Mouse (Mus musculus): Measurements from ENCODE around the gene Ttc9c. TPM values are rescaled to one million over a fixed set of nuclear protein-coding genes. Genes with fewer than 3 reads are reported as not detected.
"Not testable (repeated sequence)": the region's sequence is repeated elsewhere in the genome, so short reads cannot be mapped to it uniquely, and the experiment has no call there.

Gene Ttc9c
- total RNA-seq (2021) = 10 to 100 TPM; 25.7 to 30.7 TPM
- long read RNA-seq, experiment 1, partial matches to known transcripts = 1 of 17 reads
- long read RNA-seq, experiment 1, other reads (novel, unspliced or antisense) = 8 of 17 reads
- long read RNA-seq, experiment 2, transcript Ttc9c-201 (3 exons, 1,585 nt) = major isoform, 7 of 15 reads
- long read RNA-seq, experiment 2, partial matches to known transcripts = 1 of 15 reads
- long read RNA-seq, experiment 2, other reads (novel, unspliced or antisense) = 6 of 15 reads

DNA sequence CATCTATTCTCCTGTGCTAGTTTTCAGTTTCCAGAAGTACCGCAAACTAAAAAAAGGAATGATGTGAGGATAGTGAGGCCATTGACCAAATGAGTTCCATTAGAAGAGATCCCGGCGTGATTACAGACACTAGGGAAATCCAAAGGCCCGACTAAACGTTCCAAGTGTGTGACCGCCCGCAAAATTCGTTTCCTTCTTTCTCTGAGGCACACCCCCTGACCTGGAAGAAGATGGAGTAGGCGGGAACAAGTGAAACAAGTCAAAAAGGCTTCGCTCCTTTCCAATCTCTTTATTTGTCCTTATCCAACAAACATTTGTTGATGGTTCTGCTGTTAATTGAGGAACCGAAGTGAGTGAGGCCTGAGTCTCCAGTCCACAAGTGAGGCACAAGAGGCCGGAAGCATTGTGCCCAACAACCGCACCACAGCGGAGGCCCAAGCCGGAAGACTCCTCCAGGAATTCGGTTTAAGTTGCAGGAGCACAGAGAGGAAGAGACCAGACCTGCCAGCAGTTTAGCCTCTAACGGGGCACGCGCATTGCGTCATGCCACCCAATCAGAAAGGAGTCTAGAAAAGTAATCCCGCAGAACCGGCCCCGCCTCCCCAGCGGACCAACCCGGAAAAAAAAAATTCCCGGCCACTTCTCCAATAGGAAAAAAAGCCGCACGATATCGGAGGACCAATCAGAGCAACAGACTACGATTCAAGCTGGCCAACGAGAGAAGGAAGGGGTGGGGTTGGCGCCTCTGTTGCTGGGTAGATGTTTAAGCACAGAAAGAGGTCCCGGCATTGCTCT lies at the start of gene Ttc9c:
TSS of gene Ttc9c (minus strand) at position 533 of the 795 bp plus-strand sequence.
- DNase-seq = peak; percentile 96

DNA sequence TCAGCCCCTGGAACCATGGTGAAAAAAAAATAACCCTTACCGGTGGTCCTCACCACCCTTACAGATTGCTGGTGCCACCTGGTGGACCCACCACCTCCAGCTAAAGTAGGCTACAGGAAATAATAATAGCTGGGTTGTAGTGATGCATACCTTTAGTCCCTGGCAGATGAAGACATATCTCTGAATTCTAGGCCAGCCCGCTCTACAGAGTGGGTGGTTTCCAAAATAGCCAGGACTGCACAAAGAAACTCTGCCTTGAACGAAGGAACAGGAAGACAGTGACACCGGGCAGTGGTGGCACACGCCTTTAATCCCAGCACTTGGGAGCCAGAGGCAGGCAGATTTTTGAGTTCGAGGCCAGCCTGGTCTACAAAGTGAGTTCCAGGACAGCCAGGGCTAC lies 45.1 kb upstream of the Ttc9c start:
- no peak for DNase-seq

DNA sequence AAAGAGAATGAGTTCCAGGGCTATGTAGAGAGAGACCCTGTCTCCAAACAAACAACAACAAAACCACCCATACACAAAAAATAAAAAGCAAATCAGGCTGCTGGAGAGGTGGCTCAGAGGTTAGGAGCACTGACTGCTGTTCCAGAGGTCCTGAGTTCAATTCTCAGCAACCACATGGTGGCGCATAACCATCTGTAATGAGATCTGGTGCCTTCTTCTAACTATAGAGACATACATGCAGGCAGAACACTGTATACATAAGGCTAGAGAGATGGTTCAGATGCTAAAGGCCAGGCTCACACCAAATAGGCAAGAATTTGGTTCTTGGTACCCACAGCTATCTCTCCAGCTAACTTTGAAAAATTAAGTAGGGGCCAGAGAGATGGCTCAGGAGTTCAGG lies 39.9 kb upstream of the Ttc9c start:
- DNase-seq = no peak

GRCm38 (mm10) chr19:8857689-8858088 lies 38.6 kb upstream of the Ttc9c start:
- DNase-seq = peak; percentile 73

DNA sequence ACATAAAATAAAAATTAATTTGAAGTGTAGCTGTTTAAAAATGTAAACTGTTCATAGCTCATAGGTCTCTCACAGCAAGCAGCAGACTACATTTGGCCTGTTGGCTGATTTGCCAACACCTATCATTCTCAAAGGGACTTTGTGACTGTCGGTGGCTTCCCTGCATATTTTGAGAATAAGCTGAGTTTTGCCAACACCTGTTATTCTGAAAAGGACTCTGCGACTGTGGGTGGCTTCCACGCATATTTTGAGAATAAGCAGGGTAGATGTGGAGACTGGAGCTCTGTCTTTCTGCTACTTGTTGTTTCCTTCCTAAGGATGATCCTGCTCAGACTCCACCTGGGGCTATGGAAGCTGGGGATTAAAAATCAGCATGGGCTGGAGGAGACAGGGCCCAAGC lies 34.0 kb upstream of the Ttc9c start:
- DNase-seq = no peak

GRCm38 (mm10) chr19:8852236-8852928 lies 33.2 kb upstream of the Ttc9c start:
- DNase-seq = peak; percentile 67

DNA sequence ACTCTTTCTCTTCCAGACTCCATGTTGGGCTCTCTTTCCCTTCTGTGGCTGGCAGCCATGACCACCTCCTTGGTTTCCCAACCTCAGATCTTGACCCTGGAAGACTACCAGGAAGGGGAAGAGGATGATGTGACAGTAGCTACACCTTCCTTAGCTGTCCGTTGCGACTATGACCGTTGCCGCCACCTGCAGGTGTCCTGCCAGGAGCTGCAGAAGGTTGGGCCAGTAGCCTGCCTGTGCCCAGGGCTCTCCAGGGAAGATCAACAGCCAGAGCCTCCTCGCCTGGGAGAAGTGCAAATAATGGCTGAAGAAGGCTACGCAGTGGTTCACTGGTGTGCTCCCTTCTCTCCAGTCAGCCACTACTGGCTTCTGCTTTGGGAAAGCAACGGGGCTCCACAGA lies 32.5 kb upstream of the Ttc9c start:
- DNase-seq = peak; percentile 43

GRCm38 (mm10) chr19:8850402-8850901 lies 31.3 kb upstream of the Ttc9c start, which contains the start of gene Lrrn4cl:
Lrrn4cl (plus strand) TSS chr19:8850768.
- DNase-seq = peak; percentile 43

DNA sequence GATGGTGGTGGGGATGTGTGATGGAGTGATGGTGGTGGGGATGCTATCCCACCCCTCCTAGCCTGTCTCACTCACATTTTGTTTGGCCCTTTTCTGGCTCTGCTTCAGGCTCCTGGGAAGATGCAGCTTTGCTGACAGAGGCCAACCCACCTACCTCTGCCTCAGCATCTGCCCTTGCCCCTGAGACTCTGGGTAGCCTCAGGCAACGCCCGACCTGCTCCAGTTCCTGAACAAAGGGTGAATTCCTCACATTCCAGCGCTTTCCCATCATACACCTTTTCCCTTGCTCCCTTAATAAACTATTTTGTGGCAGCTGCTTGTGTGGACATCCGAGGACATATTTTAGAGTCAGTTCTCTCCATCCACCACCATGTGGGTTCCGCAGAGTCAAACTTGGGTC lies 29.2 kb upstream of the Ttc9c start:
- no peak for DNase-seq

- DNase-seq = peak; percentile 88
These were observed 25.4 kb upstream of the Ttc9c start for GRCm38 (mm10) chr19:8844371-8845129.

DNA sequence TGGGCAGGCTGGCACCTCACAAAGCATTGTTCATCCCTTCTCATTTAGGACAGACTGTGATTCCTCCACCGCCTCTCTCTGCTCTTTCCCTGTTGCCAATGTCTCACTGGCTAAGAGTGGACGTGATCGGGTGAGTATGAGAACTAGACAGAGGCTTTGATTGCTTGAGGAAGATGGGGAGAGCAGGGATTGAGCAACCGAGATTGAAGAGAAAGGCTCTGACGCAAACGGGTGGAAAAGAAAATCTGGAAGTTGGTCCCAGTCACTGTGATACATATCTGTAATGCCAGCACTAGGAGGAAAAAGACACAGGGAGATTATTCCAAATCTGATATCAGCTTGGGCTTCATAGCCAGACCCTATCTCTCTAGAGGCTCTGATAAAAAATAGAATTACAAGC lies 23.8 kb upstream of the Ttc9c start:
- DNase-seq = peak; percentile 41

DNA sequence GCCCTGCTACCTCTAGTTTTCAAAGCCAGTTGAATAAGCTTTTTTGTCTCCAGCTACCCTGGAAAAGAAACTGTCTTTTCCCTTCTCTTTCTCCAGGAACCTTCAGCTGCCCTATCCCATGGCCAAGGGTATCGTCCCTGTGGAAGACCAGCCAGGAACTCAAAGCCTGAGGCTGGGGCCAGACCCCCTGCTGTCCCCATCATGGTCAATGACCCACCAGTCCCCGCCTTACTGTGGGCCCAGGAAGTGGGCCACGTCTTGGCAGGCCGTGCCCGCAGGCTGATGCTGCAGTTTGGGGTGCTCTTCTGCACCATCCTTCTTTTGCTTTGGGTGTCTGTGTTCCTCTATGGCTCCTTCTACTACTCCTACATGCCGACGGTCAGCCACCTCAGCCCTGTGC lies 21.9 kb upstream of the Ttc9c start:
- no peak for DNase-seq

- peak; percentile 88 for DNase-seq
These were observed 21.0 kb upstream of the Ttc9c start for GRCm38 (mm10) chr19:8839908-8840791.

- no peak for DNase-seq
These were observed 20.2 kb upstream of the Ttc9c start, which contains the start of gene Gng3 for GRCm38 (mm10) chr19:8839103-8839907. Gng3 (minus strand) TSS chr19:8839194.

GRCm38 (mm10) chr19:8838041-8838730 lies 19.1 kb upstream of the Ttc9c start:
- DNase-seq = peak; percentile 63

DNA sequence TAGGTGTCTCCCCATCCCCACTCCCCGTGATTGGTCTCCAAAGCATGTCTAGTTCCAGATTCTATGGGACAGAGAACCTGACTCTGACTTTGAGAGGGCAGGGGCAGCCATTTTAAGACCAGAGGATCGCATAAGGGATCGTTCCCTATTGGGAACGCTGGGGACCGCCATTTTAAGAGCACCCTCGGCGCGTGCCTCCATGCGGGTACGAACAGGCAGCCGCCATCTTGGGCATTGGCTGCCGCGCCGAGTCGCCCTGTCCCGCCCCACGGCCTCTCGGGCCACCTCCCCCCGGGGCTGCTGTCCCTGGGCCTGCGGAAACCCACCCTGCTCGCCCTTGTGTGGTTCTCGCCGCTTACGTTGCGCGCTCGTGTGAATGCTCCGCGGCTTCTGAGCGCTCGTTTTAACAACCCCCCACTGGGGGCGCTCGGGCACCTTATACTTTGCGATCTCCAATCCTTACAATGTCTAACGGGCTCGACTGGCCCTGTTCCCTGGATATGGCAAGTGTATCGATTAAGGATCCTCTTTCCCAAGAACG lies 18.2 kb upstream of the Ttc9c start, which contains the start of gene Bscl2:
TSS of gene Bscl2 (plus strand) at position 217 of the 541 bp plus-strand sequence.
- DNase-seq = peak; percentile 86

DNA sequence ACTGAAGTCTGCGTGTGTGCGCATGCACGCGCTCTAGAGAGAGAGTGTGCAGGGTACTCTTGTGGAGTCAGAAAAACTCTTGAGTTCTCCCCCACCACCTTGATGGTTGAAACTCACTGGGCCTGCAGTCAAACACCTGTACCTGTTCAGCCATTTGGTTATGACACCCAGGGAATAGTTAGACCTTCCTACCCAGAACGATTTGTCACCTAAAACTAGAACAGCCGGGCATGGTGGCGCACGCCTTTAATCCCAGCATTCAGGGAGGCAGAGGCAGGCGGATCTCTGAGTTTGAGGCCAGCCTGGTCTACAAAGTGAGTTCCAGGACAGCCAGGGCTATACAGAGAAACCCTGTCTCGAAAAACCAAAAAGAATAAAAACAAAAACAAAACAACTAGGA lies 17.2 kb upstream of the Ttc9c start:
- not testable (repeated sequence) for DNase-seq

DNA sequence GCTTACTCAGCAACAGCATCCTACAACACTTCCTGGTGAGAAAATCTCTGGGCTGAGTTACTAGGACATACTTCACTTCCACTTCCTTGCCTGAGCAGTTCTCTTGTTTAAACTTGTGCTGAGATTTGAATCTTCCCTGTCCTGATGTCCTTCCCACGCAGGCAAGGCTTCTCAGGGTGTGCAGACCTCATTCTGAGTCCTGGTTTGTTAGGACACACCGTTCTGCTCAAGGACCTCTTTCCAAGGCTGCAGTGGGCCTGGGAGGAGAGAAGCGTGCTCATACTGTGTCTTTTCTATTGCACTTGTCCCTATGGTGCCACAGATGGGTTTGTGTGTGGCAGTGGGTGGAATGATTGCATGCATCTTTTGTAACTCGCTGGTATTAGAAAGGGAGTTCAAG lies 13.8 kb upstream of the Ttc9c start:
- DNase-seq = no peak

DNA sequence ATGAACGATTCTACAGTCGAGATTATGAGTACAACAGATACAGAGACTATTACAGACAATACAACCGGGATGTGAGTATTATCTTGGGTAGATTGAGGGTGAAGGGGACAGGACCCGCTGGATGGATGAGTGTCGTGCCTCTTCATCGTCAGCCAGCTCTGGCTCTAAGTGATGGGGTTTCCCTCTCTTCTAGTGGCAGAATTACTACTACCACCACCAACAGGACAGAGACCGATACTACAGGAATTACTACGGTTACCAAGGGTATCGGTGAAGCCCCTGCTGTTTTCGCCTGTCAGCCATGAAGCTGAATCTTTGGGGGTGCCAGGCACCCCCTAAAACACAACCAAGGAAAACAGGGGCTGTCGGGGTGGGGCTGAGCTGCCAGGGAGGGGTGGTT lies 12.1 kb upstream of the Ttc9c start:
- DNase-seq = no peak
